Mouse (Mus musculus) spleen, adult 2 months (tissue): ENCODE measurements around the gene 4921530L21Rik.

Experiments
- CTCF ChIP-seq: fragments of 200-500 bp; IDR thresholded peaks from 2 replicates; pipeline ENCODE4 v1.5.1; 2011; ENCODE audit warnings: mild to moderate bottlenecking, inconsistent platforms; ENCODE audit not compliant: insufficient read depth, insufficient read length, insufficient replicate concordance; ENCODE audit errors: extremely low read depth
- POLR2A ChIP-seq: fragments of 200-500 bp; IDR thresholded peaks from 2 replicates; pipeline ENCODE4 v1.6.1; 2011; ENCODE audit warnings: low read depth, low read length, inconsistent platforms

DNA sequence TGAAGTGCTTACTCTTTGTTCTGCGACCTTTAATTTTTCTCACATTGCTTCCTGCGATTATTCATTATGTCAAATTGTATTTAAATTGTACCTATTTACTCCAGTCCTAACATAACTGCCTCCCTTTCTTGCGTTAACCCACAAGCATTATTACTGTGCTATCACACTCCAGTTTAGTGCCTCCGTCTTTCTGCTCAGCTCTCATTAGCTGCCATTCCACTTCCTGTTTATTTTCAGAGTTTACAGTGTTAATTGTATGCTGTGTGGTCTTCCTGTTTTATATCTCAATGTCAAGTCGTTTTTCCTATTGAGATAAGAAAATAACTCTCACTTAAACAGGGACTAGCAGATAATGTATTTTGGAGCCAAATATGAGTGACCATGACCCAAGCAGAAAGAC is 9.0 kb upstream of the 4921530L21Rik start:
- TF ChIP-seq POLR2A (no peak), CTCF (no peak)
